Mouse (Mus musculus) cerebellum, postnatal 36 days (tissue): ENCODE measurements around the gene Gm10447.
A peak's percentile ranks its signal among the peaks of the same experiment; 100 is the strongest.

Experiments
- DNase-seq, 2 experiments: peaks; one replicate each; pipeline ENCODE4 v3.0.0; 2021 to 2022; ENCODE audit warnings: mixed read lengths in 2 of 2

Gm10447 gene

GRCm38 (mm10) chr11:53478383-53479170 is 21.7 kb upstream of the Gm10447 start:
- DNase-seq: peak; percentile 58 to 60

- DNase-seq: no peak
These were observed 20.9 kb upstream of the Gm10447 start for GRCm38 (mm10) chr11:53477833-53478232.

- DNase-seq: no peak
These were observed 18.7 kb upstream of the Gm10447 start for GRCm38 (mm10) chr11:53475620-53476019.

- DNase-seq: no peak
These were observed 15.8 kb upstream of the Gm10447 start for GRCm38 (mm10) chr11:53472709-53473108.

GRCm38 (mm10) chr11:53469968-53470695 is 13.2 kb upstream of the Gm10447 start, which contains the start of gene Gm9837:
Gene Gm9837 (minus strand): TSS chr11:53470479.
- peak; percentile 94 to 97 for DNase-seq

- no peak for DNase-seq
These were observed 12.5 kb upstream of the Gm10447 start for GRCm38 (mm10) chr11:53469294-53469967.

- peak; percentile 91 to 92 for DNase-seq
These were observed 9.5 kb upstream of the Gm10447 start for GRCm38 (mm10) chr11:53466231-53466971.

GRCm38 (mm10) chr11:53463551-53464424 is 6.9 kb upstream of the Gm10447 start:
- peak in 1 of 2 experiments; percentile 26 for DNase-seq

GRCm38 (mm10) chr11:53461727-53462126 is 4.8 kb upstream of the Gm10447 start:
- no peak for DNase-seq

- DNase-seq: no peak
These were observed 3.3 kb upstream of the Gm10447 start for GRCm38 (mm10) chr11:53460192-53460591.

- DNase-seq: no peak
These were observed 2.1 kb upstream of the Gm10447 start for GRCm38 (mm10) chr11:53458996-53459395.

- DNase-seq: no peak
These were observed 553 bp upstream of the Gm10447 start for GRCm38 (mm10) chr11:53457372-53457954.

GRCm38 (mm10) chr11:53453031-53453430 is 3.9 kb downstream of the Gm10447 start:
- no peak for DNase-seq

- peak; percentile 59 to 60 for DNase-seq
These were observed 4.5 kb downstream of the Gm10447 start for GRCm38 (mm10) chr11:53452396-53452795.

GRCm38 (mm10) chr11:53451361-53451760 is 5.5 kb downstream of the Gm10447 start:
- no peak for DNase-seq

- no peak for DNase-seq
These were observed 6.7 kb downstream of the Gm10447 start for GRCm38 (mm10) chr11:53450070-53450705.

- DNase-seq: peak; percentile 96 to 99
These were observed 8.4 kb downstream of the Gm10447 start for GRCm38 (mm10) chr11:53448529-53448928.

- no peak for DNase-seq
These were observed 8.9 kb downstream of the Gm10447 start for GRCm38 (mm10) chr11:53447996-53448395.

GRCm38 (mm10) chr11:53446183-53446582 is 10.7 kb downstream of the Gm10447 start:
- DNase-seq: no peak

- no peak for DNase-seq
These were observed 11.3 kb downstream of the Gm10447 start for GRCm38 (mm10) chr11:53445562-53445961.

- peak; percentile 48 to 53 for DNase-seq
These were observed 13.0 kb downstream of the Gm10447 start for GRCm38 (mm10) chr11:53443861-53444260.
